Mouse (Mus musculus): Measurements from ENCODE around the gene Ogn.

Ogn gene

DNA sequence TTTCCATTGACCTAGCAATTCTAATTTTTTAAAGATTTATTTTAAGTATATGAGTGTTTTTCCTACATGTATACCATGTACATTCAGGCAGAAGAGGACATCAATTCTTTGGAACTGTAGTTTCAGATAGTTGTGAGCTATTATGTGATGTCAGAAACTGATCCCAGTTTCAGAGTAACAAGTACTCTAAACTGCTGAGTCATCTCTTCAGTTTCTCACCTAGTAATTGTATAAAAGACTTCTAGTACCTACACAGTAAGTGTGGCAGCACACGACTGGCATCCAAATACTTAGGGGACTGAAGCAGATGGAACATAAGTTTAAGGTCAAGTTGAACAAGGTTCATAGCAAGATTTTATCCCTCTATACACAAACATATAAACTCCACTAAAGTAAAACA, 38.2 kb downstream of the Ogn start:
- no peak for DNase-seq

DNA sequence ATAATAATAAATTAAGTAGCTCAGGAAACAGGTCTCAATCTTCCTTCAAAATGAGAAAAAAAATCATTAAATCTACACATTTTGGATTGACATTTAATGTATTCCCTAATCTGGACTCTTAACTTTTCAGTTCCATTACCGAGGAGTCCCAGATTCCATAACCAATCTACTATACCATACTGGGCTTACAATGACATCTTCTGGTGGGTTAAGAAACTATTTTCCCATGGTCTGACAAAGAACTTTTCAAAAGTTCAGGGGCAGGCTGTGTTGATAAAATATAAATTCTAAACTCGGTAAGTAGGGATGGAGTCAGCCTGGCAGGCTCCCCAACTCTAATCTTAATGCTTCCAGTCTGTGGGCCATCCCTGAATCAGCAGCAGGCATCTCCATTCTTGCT, 43.3 kb downstream of the Ogn start:
- no peak for DNase-seq

GRCm38 (mm10) chr13:49651781-49652351, 44.0 kb downstream of the Ogn start:
- no peak for DNase-seq

- peak; percentile 98 to 99 for DNase-seq
These were observed 44.8 kb downstream of the Ogn start, which contains the start of the genes Cenpp and Nol8 for GRCm38 (mm10) chr13:49652481-49653179. TSS of gene Cenpp (minus strand) at chr13:49652785. TSS of gene Nol8 (plus strand) at chr13:49653078.

GRCm38 (mm10) chr13:49653180-49653541, 45.3 kb downstream of the Ogn start:
- DNase-seq: no peak

All from kidney, adult 8-10 months (tissue).